Mouse (Mus musculus) cerebellum, postnatal 36 days (tissue): ENCODE measurements around the gene 6030408B16Rik.
A peak's percentile ranks its signal among the peaks of the same experiment; 100 is the strongest.

Experiments used
- DNase-seq, 2 experiments: peaks; one replicate each; pipeline ENCODE4 v3.0.0; 2021 to 2022; ENCODE audit warnings: mixed read lengths in 2 of 2

Gene 6030408B16Rik

DNA sequence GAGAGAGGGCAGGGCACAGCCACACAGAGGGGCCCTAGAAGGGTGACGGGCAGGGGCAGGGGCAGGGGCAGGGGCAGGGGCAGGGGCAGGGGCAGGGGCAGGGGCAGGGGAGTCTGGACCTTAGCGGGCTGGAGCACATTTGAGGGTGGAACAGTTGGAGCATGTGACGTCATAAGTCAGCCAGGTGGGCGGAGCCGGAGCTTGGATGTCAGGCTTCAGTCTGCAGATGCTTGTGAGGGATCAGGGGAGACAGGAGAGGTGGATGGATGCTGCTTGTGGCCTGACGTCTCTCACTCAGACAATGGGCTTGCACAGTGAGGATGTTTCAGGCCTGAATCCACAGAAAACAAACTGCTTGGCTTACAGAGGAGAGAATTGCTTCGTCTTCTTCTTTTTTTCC, 5.5 kb downstream of the 6030408B16Rik start:
- DNase-seq, result no peak

- no peak for DNase-seq
Measured at GRCm38 (mm10) chr15:101299480-101299960, 6.5 kb downstream of the 6030408B16Rik start.

GRCm38 (mm10) chr15:101300128-101300527, 7.1 kb downstream of the 6030408B16Rik start:
- no peak for DNase-seq

- no peak for DNase-seq
Measured at GRCm38 (mm10) chr15:101302201-101302600, 9.2 kb downstream of the 6030408B16Rik start.

DNA sequence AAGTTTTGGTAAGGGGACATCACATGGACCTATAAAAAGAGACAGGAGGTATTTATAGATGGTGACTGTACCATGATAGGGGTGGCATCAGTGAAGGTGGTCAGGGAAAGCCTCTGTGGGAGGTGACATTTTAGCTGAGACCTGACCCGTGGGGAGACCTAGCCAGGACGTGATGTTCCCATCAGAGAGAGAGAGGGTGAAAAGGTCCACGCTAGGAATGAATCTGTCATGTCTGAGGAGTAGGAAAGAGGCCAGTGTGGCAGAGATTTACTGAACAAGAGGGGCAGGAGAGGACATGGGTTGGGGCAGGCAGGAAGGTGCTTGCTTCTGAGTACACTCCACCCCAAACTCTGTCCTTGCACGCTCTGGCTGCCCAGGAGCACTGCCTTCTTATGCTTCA, 10.8 kb downstream of the 6030408B16Rik start:
- DNase-seq, result no peak

DNA sequence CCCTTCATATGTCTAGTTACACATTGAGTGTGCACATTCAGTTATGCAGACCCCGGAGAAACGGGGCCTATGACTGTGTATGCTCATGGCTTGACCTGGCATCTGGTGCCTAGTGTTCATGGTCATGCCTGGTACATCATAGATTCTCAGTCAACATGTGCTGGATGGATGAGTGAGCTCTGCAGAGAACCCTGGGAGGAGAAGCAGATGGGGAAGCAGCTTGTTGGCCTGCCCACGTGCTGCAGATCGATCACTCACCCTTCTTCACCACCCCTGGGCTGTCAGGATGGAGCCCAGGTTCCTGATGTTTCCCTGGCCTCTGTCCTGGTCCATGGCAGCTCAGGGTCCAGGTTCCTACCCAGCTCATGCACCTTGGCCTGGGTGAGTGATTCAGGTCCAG, 13.4 kb downstream of the 6030408B16Rik start:
- DNase-seq, result no peak

- no peak for DNase-seq
Measured at GRCm38 (mm10) chr15:101308440-101309348, 15.7 kb downstream of the 6030408B16Rik start.

- DNase-seq, result no peak
Measured at GRCm38 (mm10) chr15:101309493-101309892, 16.5 kb downstream of the 6030408B16Rik start.

- no peak for DNase-seq
Measured at GRCm38 (mm10) chr15:101311087-101311770, 18.2 kb downstream of the 6030408B16Rik start.

GRCm38 (mm10) chr15:101312006-101312405, 19.0 kb downstream of the 6030408B16Rik start:
- DNase-seq, result no peak

- DNase-seq, result no peak
Measured at GRCm38 (mm10) chr15:101315378-101315777, 22.4 kb downstream of the 6030408B16Rik start.

DNA sequence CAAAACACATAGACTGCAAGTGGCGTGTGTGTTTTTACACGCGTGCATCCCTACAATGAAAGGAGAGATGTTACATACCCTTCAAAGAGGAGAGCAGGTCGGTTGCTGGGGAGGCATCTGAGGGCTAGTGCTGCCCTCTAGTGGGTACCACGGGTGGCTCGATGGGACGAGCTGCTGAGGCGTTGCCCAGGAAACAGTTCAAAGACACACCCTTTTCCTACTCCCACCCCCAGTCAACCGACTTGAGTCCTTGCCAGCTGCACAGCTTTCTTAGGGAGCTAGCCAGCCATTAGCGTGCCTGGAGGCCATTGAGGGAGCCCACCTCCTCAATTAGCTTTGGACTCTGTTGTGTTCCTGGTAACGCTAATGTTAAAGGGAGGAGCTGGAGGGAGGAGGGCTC, 22.8 kb downstream of the 6030408B16Rik start:
- DNase-seq, result peak; percentile 75 to 76

DNA sequence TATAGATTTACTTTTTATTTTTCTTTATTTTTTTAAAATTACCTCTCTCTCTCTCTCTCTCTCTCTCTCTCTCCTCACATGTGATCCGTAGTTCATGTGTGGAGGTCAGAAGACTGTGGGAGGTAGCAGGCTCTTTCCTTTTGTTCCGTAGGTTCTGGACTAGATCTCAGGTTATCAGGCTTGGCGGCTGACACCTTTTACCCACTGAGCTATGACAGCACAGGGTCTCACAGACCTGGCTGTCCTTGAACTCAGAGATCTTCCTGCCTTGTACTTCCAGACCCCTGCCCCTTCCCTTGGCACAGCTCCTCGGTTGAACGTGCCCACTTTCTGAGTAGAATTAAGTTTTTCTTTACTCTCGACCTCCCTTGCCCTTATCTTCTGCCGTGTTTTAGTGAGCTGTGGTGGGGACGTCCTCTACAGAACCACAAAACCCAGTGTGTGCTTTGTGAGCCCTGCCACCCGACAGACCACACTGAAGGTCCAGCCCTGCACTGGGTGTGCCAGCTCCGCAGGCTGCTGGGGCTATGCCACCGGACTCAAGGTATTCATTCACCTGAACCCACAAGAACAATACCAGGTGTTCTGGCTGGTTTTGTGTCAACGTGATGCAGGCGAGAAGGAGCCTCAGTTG, 23.4 kb downstream of the 6030408B16Rik start:
- no peak for DNase-seq

GRCm38 (mm10) chr15:101316913-101317813, 24.2 kb downstream of the 6030408B16Rik start:
- DNase-seq, result no peak

DNA sequence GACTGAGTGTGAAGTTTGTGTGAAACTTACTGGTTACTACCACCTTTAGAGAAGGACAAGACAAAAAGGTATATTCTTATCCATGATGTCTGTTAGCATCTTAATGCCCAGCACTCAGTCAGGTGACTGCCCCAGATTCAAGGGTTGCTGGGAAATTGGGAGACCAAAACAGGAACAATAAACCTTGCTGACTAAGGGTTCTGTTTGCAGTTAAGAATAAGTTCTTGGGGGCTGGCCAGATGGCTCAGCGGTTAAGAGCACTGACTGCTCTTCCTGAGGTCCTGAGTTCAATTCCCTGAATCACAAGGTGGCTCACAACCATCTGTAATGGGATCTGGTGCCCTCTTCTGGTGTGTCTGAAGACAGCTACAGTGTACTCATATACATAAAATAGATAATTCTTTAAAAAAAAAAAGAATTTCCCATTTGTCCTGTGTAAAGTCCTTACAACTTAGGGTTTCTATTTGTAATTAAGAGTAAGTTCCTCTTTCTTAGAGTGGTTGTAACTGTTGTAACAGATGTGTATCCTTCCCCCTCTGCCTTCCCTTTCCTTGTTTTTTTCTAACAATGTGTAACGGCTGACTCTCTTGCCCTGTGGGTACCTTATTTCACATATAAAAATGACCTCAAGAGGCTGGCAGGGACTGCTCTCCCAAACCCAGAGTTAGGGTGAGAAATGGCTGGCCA, 24.9 kb downstream of the 6030408B16Rik start:
- no peak for DNase-seq

- DNase-seq, result no peak
Measured at GRCm38 (mm10) chr15:101318889-101319765, 26.1 kb downstream of the 6030408B16Rik start.

- DNase-seq, result no peak
Measured at GRCm38 (mm10) chr15:101320010-101320617, 27.1 kb downstream of the 6030408B16Rik start.

DNA sequence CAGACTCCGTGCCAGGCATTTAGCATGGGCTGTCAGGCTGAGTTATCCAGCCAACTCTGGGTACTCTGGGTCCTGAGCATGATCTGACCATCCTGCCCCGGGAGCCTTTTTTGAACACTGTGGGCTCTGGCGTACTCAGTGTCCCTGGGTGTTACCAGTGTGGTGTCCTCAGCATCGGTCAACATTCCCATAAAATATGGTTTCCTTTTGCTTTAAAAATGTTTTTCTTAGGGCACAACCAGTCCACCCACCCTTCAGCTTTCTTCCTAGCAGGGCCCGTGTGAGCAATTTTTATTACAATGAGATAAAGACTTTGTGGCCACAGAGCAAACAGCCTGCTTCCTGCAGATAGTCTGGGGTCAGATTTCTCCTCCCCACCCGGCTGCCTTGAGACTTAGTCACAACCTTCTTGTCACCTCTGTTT, 27.6 kb downstream of the 6030408B16Rik start:
- no peak for DNase-seq

GRCm38 (mm10) chr15:101321126-101321525, 28.1 kb downstream of the 6030408B16Rik start:
- no peak for DNase-seq

DNA sequence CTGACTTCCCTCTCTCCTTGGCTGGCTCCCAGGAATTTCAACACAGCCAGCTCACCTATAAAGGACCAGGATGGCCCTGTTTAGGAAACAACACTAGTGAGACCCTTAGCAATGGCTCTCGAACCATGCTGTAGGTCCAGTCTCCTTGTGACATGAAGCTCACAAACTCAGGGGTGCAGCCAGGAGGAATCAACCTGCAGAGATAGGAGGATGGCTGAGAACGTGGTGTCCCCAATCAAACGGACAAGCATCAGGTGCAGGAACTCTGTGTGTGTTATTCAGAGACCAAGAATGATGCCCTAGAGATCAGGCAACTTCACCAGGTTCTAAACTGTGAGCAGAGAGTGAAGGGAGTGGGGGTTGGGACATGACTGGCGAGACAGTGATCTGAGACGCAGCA, 29.1 kb downstream of the 6030408B16Rik start:
- DNase-seq, result no peak
